Comparison of ENCODE assay signal across 19 mouse cellular contexts in the genomic region with DNA sequence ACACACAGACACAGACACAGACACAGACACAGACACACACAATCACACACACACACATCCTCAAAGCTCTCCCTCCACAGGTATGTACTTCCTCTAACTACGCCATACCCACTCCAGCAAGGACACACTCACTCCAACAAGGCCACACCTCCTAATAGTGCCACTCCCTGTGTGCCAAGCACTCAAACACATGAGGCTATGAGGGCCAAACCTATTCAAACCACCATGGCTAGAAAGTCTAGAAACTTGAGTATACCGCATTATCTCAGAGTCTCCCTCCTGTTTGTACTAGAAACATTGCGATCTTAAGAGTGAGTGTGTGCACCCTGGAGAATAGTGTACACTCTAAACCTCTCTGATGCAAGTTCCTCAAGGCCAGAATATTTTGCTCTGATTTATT.
DNase-seq lines count a peak whose midpoint lies in the region; ATAC-seq and TF ChIP-seq lines count a peak whose summit lies in the region.
"Had no signal": no experiment of that assay in that cellular context is flagged by ENCODE, and none has a peak within 500 bp of the region (broad histone marks: within the 10 kb centered on the region; RNA-seq: fewer than 3 reads in every experiment).

No protein-coding gene starts in this region.

- TF ChIP-seq EP300 in lung, postnatal 0 days (IDR thresholded peaks at IDR 0.05) = peak; percentile 70

- ATAC-seq in midbrain, embryonic 11.5 days (ENCODE audit: low FRiP score) = no peak
- no peak for ATAC-seq in midbrain, postnatal 0 days (ENCODE audit: low FRiP score)
- ATAC-seq in lung, embryonic 15.5 days (ENCODE audit: borderline replicate concordance, extremely low read depth, low FRiP score, low TSS enrichment) = peak; percentile 16; the same call in 1 of the 2 replicates
- peak; percentile 80 for ATAC-seq in lung, postnatal 0 days
- ATAC-seq in stomach, embryonic 15.5 days (ENCODE audit: insufficient read depth, low FRiP score, low read depth) = peak; percentile 45; the same call in 1 of the 2 replicates
- no peak for ATAC-seq in megakaryocyte progenitor cell, adult 5-6 weeks (replicated peaks; ENCODE audit: poor library complexity)
- ATAC-seq: forebrain, embryonic 14.5 days had no signal

- TF ChIP-seq CTCF in midbrain, postnatal 0 days (IDR thresholded peaks at IDR 0.05) = no peak
- TF ChIP-seq CTCF in lung, postnatal 0 days (IDR thresholded peaks at IDR 0.05) = no peak

- intact Hi-C loops in heart, postnatal 25 days (cut with DNase I) = no loop called here

- no peaks in the 10 kb centered on the region for H3K27me3 ChIP-seq in midbrain, embryonic 11.5 days (ENCODE audit: control insufficient read depth, insufficient read depth, low read length)
- H3K27me3 ChIP-seq in midbrain, postnatal 0 days (ENCODE audit: insufficient read depth, low read length) = no peaks in the 10 kb centered on the region
- no peaks in the 10 kb centered on the region for H3K27me3 ChIP-seq in lung, embryonic 15.5 days
- H3K27me3 ChIP-seq in lung, postnatal 0 days (replicated peaks; ENCODE audit: insufficient read depth, low read length) = no peaks in the 10 kb centered on the region
- H3K27me3 ChIP-seq in stomach, embryonic 15.5 days (replicated peaks) = no peaks in the 10 kb centered on the region
- H3K27me3 ChIP-seq: heart, embryonic 15.5 days had no signal

- H3K27ac ChIP-seq in midbrain, embryonic 11.5 days (ENCODE audit: low read depth, low read length) = no peak overlapping the region
- H3K27ac ChIP-seq in midbrain, postnatal 0 days (ENCODE audit: low read depth, low read length) = no peak overlapping the region
- no peak overlapping the region for H3K27ac ChIP-seq in lung, embryonic 15.5 days
- no peak overlapping the region for H3K27ac ChIP-seq in lung, postnatal 0 days (ENCODE audit: low read length)
- no peak overlapping the region for H3K27ac ChIP-seq in stomach, embryonic 15.5 days
- H3K27ac ChIP-seq: embryonic facial prominence, embryonic 10.5 days; heart, adult 2 months; heart, embryonic 15.5 days had no signal

- H3K4me3 ChIP-seq in midbrain, embryonic 11.5 days (ENCODE audit: low read depth, low read length) = no peak overlapping the region
- no peak overlapping the region for H3K4me3 ChIP-seq in midbrain, postnatal 0 days (ENCODE audit: low read depth, low read length)
- no peak overlapping the region for H3K4me3 ChIP-seq in lung, embryonic 15.5 days
- no peak overlapping the region for H3K4me3 ChIP-seq in lung, postnatal 0 days (ENCODE audit: low read depth, low read length)
- H3K4me3 ChIP-seq in stomach, embryonic 15.5 days (replicated peaks) = no peak overlapping the region
- H3K4me3 ChIP-seq: embryonic facial prominence, embryonic 10.5 days; heart, adult 2 months; heart, embryonic 15.5 days had no signal

- no peaks in the 10 kb centered on the region for H3K4me1 ChIP-seq in midbrain, embryonic 11.5 days (ENCODE audit: control insufficient read depth, insufficient read depth, low read length)
- H3K4me1 ChIP-seq in midbrain, postnatal 0 days (ENCODE audit: insufficient read depth, low read length) = no peaks in the 10 kb centered on the region
- peaks cover 31% of the 10 kb centered on the region for H3K4me1 ChIP-seq in lung, embryonic 15.5 days
- H3K4me1 ChIP-seq in lung, postnatal 0 days (ENCODE audit: insufficient read depth, low read depth, low read length) = no peaks in the 10 kb centered on the region
- H3K4me1 ChIP-seq in stomach, embryonic 15.5 days = no peaks in the 10 kb centered on the region

- H3K9ac ChIP-seq in midbrain, embryonic 11.5 days (ENCODE audit: low read length) = no peak overlapping the region
- H3K9ac ChIP-seq in midbrain, postnatal 0 days (replicated peaks; ENCODE audit: low read length, poor library complexity, severe bottlenecking) = no peak overlapping the region
- H3K9ac ChIP-seq in lung, embryonic 15.5 days = no peak overlapping the region
- no peak overlapping the region for H3K9ac ChIP-seq in lung, postnatal 0 days (replicated peaks; ENCODE audit: low read depth)
- H3K9ac ChIP-seq in stomach, embryonic 15.5 days = no peak overlapping the region
- H3K9ac ChIP-seq: heart, embryonic 15.5 days had no signal

- WGBS in midbrain, embryonic 11.5 days = 98% methylated on average over 3 of the region's 3 CpGs
- 96% methylated on average over 3 of the region's 3 CpGs for WGBS in midbrain, postnatal 0 days
- WGBS in lung, embryonic 15.5 days = 63% methylated on average over 3 of the region's 3 CpGs
- 61% methylated on average over 3 of the region's 3 CpGs for WGBS in lung, postnatal 0 days
- WGBS in stomach, embryonic 15.5 days = 92% methylated on average over 3 of the region's 3 CpGs

- peak; percentile 80 for DNase-seq in midbrain, embryonic 11.5 days (ENCODE audit: low spot score, missing footprints)
- DNase-seq in midbrain, postnatal 0 days (ENCODE audit: low spot score) = no peak
- DNase-seq in lung, postnatal 0 days (ENCODE audit: low spot score) = peak; percentile 82
- DNase-seq in heart, postnatal 25 days (ENCODE audit: low spot score) = no peak
- DNase-seq in frontal cortex, postnatal 25 days (ENCODE audit: low spot score in 2 of 2) = no peak
- DNase-seq: adrenal gland, adult 2 months; adrenal gland, postnatal 25 days; cerebellum, adult 18-20 months; cerebellum, postnatal 10 days; gastrocnemius, postnatal 14 days; heart, adult 2 months; heart, postnatal 36 days had no signal

- H3K9me3 ChIP-seq in midbrain, embryonic 11.5 days (ENCODE audit: control insufficient read depth, low read length) = no peaks in the 10 kb centered on the region
- no peaks in the 10 kb centered on the region for H3K9me3 ChIP-seq in midbrain, postnatal 0 days (ENCODE audit: low read length)
- H3K9me3 ChIP-seq in lung, embryonic 15.5 days = no peaks in the 10 kb centered on the region
- no peaks in the 10 kb centered on the region for H3K9me3 ChIP-seq in lung, postnatal 0 days (ENCODE audit: low read length)
- H3K9me3 ChIP-seq in stomach, embryonic 15.5 days = no peaks in the 10 kb centered on the region
- H3K9me3 ChIP-seq: embryonic facial prominence, embryonic 10.5 days; heart, embryonic 15.5 days had no signal

- H3K4me2 ChIP-seq in midbrain, embryonic 11.5 days = no peak overlapping the region
- H3K4me2 ChIP-seq in midbrain, postnatal 0 days (ENCODE audit: low read depth, low read length, poor library complexity, severe bottlenecking) = no peak overlapping the region
- no peak overlapping the region for H3K4me2 ChIP-seq in lung, embryonic 15.5 days
- no peak overlapping the region for H3K4me2 ChIP-seq in lung, postnatal 0 days (replicated peaks; ENCODE audit: low read depth, low read length)
- H3K4me2 ChIP-seq in stomach, embryonic 15.5 days = no peak overlapping the region
- H3K4me2 ChIP-seq: heart, embryonic 11.5 days; heart, embryonic 15.5 days had no signal

- no peaks in the 10 kb centered on the region for H3K36me3 ChIP-seq in midbrain, embryonic 11.5 days (ENCODE audit: control insufficient read depth, insufficient read depth, low read length)
- no peaks in the 10 kb centered on the region; the same call in 1 of the 2 replicates for H3K36me3 ChIP-seq in midbrain, postnatal 0 days (ENCODE audit: insufficient read depth, low read length)
- H3K36me3 ChIP-seq in lung, embryonic 15.5 days = no peaks in the 10 kb centered on the region
- H3K36me3 ChIP-seq in lung, postnatal 0 days (ENCODE audit: insufficient read depth, low read length) = no peaks in the 10 kb centered on the region
- no peaks in the 10 kb centered on the region for H3K36me3 ChIP-seq in stomach, embryonic 15.5 days
- H3K36me3 ChIP-seq: embryonic facial prominence, embryonic 10.5 days; heart, embryonic 15.5 days had no signal

Comparison
In these comparisons a context has a peak if more than half of its experiments do, and no peak if none do; other contexts are left out.
1. DNase-seq: peak in midbrain, embryonic 11.5 days (single experiment) and lung, postnatal 0 days (single experiment); none in midbrain, postnatal 0 days (single experiment), heart, postnatal 25 days (single experiment) and frontal cortex, postnatal 25 days (0 of 2).
2. ATAC-seq: peak in lung, embryonic 15.5 days (single experiment), lung, postnatal 0 days (single experiment) and stomach, embryonic 15.5 days (single experiment); none in midbrain, embryonic 11.5 days (single experiment), midbrain, postnatal 0 days (single experiment) and megakaryocyte progenitor cell, adult 5-6 weeks (single experiment).